Mouse (Mus musculus) heart, adult 2 months (tissue): ENCODE results near the gene Rpl18. TPM values are rescaled to one million over a fixed set of nuclear protein-coding genes. Genes with fewer than 3 reads are reported as not detected.
A peak's percentile ranks its signal among the peaks of the same experiment; 100 is the strongest.

ENCODE experiments used
- DNase-seq, 2 experiments: peaks; one replicate each; pipeline ENCODE4 v3.0.0; 2021
- H3K27ac ChIP-seq: fragments of 200-600 bp; 2 replicates; pipeline ENCODE4 v1.8.1; 2022
- H3K27me3 ChIP-seq: fragments of 200-500 bp; 2 replicates; pipeline ENCODE4 v1.6.1; 2012; ENCODE audit warnings: mild to moderate bottlenecking, low read length, inconsistent platforms, mixed read lengths; ENCODE audit not compliant: control insufficient read depth, insufficient read depth
- H3K36me3 ChIP-seq: fragments of 200-500 bp; 2 replicates; pipeline ENCODE4 v1.6.1; 2012; ENCODE audit warnings: low read length, inconsistent platforms; ENCODE audit not compliant: control insufficient read depth, insufficient read depth
- H3K4me1 ChIP-seq: fragments of 200-500 bp; 2 replicates; pipeline ENCODE4 v1.6.1; 2011; ENCODE audit warnings: low read length; ENCODE audit not compliant: control insufficient read depth, insufficient read depth
- H3K4me3 ChIP-seq: fragments of 200-600 bp; 2 replicates; pipeline ENCODE4 v1.8.1; 2022
- H3K79me2 ChIP-seq: fragments of 200-500 bp; replicated peaks from 2 replicates; pipeline ENCODE4 v1.6.1; 2012; ENCODE audit warnings: mild to moderate bottlenecking, inconsistent platforms, low read length, moderate library complexity, mixed read lengths; ENCODE audit not compliant: control insufficient read depth, insufficient read depth
- H3K9ac ChIP-seq: fragments of 200-500 bp; 2 replicates; pipeline ENCODE4 v1.6.1; 2012; ENCODE audit warnings: low read depth, mild to moderate bottlenecking, control low read depth, inconsistent platforms, low read length, mixed read lengths
- CTCF ChIP-seq: fragments of 200-600 bp; IDR thresholded peaks from 2 replicates; pipeline ENCODE4 v1.8.1; 2022; ENCODE audit warnings: antibody characterized with exemption, mild to moderate bottlenecking, moderate library complexity
- EP300 ChIP-seq: fragments of 200-500 bp; IDR thresholded peaks from 2 replicates; pipeline ENCODE4 v1.6.1; 2011; ENCODE audit warnings: low read depth, low read length, control low read depth; ENCODE audit not compliant: insufficient read depth
- POLR2A ChIP-seq: fragments of 200-500 bp; IDR thresholded peaks from 2 replicates; pipeline ENCODE4 v1.6.1; 2011; ENCODE audit warnings: mild to moderate bottlenecking, low read depth, low read length, control low read depth; ENCODE audit not compliant: insufficient read depth
- WGBS: fragments of 180-500 bp; shearing (Covaris S2); methylation state at CpG from one replicate; pipeline ENCODE4 v1.1.7; 2018; 5-methylcytosine and 5-hydroxymethylcytosine counted together
- intact Hi-C: fragments of 180-260 bp; cut with DNase I; formaldehyde crosslinking; loops from one replicate; pipeline ENCODE4 v1.15.1; 2025
- polyA plus RNA-seq: library from polyadenylated mRNA; depleted of rRNA; stranded (reverse); fragments of >200 nt; gene quantifications from 2 replicates; pipeline ENCODE4 v1.2.3, GENCODE M21; 2012
- total RNA-seq, 2 experiments: library from RNA; stranded (reverse); gene quantifications; 2 replicates each; pipeline ENCODE4 v1.2.3; 2021

Rpl18 gene
- total and polyA plus RNA-seq, 3 experiments: 496 to 697 (median 617) TPM

DNA sequence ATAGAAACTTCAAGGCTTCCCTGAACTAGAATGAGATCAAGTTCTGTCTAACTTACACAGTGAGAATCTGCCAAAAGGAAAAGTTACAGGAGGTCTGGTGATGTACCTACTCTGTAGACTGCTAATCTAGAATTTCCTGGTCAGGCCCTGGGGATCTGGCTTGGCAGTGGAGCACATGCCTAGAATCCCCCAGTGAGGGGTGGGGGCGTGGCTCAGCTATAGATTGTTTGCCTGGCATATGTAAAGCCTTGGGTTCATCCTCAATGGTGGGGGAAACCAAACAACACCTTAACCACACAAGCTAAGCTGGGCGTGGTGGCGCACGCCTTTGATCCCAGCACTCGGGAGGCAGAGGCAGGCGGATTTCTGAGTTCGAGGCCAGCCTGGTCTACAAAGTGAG lies 17.4 kb upstream of the Rpl18 start:
- Histone ChIP-seq H3K9ac (no peak overlapping the region), H3K27me3 (0 out of 2 replicates have a peak, but pooled peaks cover 3% of the 10 kb centered on the region), H3K4me1 (peaks cover 4% of the 10 kb centered on the region; the same call in 1 of the 2 replicates), H3K27ac (no peak overlapping the region), H3K4me3 (no peak overlapping the region), H3K36me3 (no peaks in the 10 kb centered on the region), H3K79me2 (no peaks in the 10 kb centered on the region)
- no peak for TF ChIP-seq EP300
- TF ChIP-seq CTCF: no peak
- TF ChIP-seq POLR2A: no peak
- intact Hi-C loops: no loop called here
- WGBS: 76% methylated on average over 7 of the region's 7 CpGs
- no peak for DNase-seq

DNA sequence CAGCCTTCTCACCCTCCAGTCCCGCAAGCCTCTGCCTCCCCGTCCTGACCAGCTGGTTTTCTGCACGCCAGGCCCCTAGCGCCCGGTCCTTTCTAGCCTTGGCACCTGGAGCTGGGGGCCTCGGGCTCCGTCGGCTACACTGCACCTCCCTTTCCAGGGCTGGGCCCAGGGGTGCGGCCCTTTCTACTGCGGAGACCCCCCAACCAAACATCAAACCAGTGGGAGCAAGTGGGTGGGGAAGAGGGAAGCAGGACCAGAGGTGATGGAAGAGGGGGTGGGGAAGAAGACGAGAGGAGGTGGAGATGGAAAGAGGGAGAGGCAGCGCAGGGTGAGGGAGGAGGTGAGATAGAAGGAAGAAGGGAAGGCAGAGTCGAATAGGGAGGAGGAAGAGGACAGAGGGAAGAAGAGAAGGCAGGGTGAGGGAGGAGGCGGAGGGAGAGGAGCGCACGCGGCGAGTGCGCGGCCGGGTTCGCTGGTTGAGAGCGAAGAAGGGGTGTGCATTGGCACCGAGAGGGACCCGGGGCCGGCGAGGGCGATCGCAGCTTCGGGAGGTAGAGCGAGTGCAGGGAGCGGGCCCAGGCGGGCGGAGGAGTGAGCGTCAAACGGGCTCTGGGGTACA lies 15.6 kb upstream of the Rpl18 start, which contains the start of gene Car11:
Gene Car11 (plus strand): TSS at position 321 of the 619 bp plus-strand sequence.
- H3K4me1 ChIP-seq: peaks cover 9% of the 10 kb centered on the region
- H3K79me2 ChIP-seq: no peaks in the 10 kb centered on the region
- peak within 1 kb of the TSS; percentile 68 for H3K9ac ChIP-seq
- peak within 1 kb of the TSS; percentile 44 for H3K4me3 ChIP-seq
- intact Hi-C loops: loop anchor here (5.0 kb wide), 3 partner anchors 172 to 1147 kb away; partner anchors contain the start of genes Nr1h2, Plekha4 and Ppp1r15a
- no peak for TF ChIP-seq CTCF
- TF ChIP-seq EP300: no peak
- no peak for TF ChIP-seq POLR2A
- no peak for DNase-seq
- H3K27ac ChIP-seq: peak within 1 kb of the TSS; percentile 2; the same call in 1 of the 2 replicates
- H3K36me3 ChIP-seq: no peaks in the 10 kb centered on the region
- whole genome bisulfite sequencing: 7% methylated on average over 36 of the region's 36 CpGs
- H3K27me3 ChIP-seq: 0 out of 2 replicates have a peak, but pooled peaks cover 3% of the 10 kb centered on the region

DNA sequence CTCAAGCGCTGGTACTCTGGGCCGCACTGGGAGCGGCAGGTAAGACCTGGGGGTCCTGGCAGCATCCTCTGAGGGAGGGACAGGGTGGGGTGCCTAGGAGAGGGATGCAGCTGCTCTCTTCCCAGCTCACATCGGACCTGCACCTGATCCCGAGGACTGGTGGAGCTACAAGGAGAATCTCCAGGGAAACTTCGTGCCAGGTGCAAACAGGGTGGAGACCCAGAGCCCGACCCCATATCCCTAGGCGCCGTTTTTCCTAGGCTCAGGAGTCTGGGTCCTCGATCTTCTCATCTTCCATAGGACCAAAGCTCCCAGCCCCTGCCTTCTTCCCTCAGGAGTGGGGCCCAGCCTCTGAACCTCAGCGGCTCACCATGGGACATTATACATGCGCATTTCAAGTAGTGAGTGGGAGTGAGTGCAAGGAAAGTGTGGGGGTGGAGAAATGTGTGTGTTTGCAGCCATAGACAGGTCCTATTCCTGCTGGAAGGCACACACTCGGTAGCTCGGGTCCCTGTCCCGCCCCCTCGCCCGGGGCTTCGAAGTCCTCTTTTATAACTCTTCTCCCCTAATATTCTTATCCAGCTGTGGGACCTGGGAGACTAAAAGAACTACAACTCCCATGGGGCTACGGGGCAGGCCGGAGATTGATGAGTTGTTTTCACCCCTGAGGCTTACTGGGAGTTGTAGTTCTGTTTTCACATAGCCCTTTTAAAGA lies 14.8 kb upstream of the Rpl18 start:
- Histone ChIP-seq H3K36me3 (no peaks in the 10 kb centered on the region), H3K4me1 (peaks cover 9% of the 10 kb centered on the region), H3K79me2 (no peaks in the 10 kb centered on the region), H3K27ac (peak overlapping the region; percentile 47), H3K4me3 (peak overlapping the region; percentile 44), H3K27me3 (0 out of 2 replicates have a peak, but pooled peaks cover 3% of the 10 kb centered on the region), H3K9ac (peak overlapping the region; percentile 68)
- intact Hi-C loops: loop anchor here (5.0 kb wide), 3 partner anchors 173 to 1148 kb away; partner anchors contain the start of genes Nr1h2, Plekha4 and Ppp1r15a
- DNase-seq: peak; percentile 79 to 85
- under 1% methylated on average over 20 of the region's 20 CpGs for WGBS
- TF ChIP-seq EP300 (no peak), CTCF (no peak), POLR2A (no peak)

DNA sequence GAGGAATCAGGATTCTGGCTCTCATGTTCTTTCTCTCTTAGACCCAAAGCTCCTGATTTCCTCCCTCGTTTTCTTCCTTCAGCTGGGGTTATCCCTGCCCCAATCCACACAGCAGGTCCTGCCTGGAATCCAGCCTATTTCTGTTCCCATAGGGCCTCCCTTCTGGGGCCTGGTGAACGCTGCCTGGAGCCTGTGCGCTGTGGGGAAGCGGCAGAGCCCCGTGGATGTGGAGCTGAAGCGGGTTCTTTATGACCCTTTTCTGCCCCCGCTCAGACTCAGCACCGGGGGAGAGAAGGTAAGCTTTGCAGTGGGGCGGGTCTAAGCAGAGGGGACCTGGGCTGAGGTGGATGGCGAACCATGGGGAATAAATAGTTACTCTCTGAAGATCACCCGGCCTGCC lies 14.2 kb upstream of the Rpl18 start:
- H3K27me3 ChIP-seq: 0 out of 2 replicates have a peak, but pooled peaks cover 3% of the 10 kb centered on the region
- 35% methylated on average over 11 of the region's 11 CpGs for WGBS
- intact Hi-C loops: loop anchor here (5.0 kb wide), 3 partner anchors 174 to 1149 kb away; partner anchors contain the start of genes Nr1h2, Plekha4 and Ppp1r15a
- H3K4me1 ChIP-seq: peaks cover 9% of the 10 kb centered on the region
- peak in 1 of 2 experiments; percentile 59 for DNase-seq
- no peaks in the 10 kb centered on the region for H3K36me3 ChIP-seq
- H3K27ac ChIP-seq: peak overlapping the region; percentile 47
- no peaks in the 10 kb centered on the region for H3K79me2 ChIP-seq
- peak overlapping the region; percentile 44; the same call in 1 of the 2 replicates for H3K4me3 ChIP-seq
- no peak for TF ChIP-seq POLR2A
- H3K9ac ChIP-seq: peak overlapping the region; percentile 18; the same call in 1 of the 2 replicates

DNA sequence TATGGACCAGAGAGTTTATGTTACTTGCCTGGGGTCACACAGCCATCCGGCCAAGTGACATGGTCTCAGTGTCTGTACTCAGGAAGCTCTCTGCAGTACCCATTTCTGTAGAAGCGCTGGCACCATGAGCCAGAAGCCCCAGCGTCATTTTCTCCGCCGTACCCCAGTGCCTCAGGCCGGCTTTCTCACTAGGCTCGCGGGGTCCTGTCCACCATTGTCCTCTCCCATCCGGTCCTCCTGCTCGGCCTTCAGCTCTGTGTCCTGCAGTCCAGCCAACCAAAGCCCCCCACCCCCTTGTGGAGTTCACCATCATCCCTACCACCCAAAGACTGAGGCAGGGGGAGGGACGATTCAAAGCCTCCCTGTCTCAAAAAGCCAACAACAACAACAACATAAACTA lies 13.7 kb upstream of the Rpl18 start:
- Histone ChIP-seq H3K79me2 (no peaks in the 10 kb centered on the region), H3K36me3 (no peaks in the 10 kb centered on the region), H3K4me3 (no peak overlapping the region), H3K4me1 (peaks cover 9% of the 10 kb centered on the region), H3K9ac (no peak overlapping the region), H3K27ac (no peak overlapping the region; the same call in 1 of the 2 replicates), H3K27me3 (0 out of 2 replicates have a peak, but pooled peaks cover 3% of the 10 kb centered on the region)
- intact Hi-C loops: loop anchor here (5.0 kb wide), 3 partner anchors 174 to 1149 kb away; partner anchors contain the start of genes Nr1h2, Plekha4 and Ppp1r15a
- 88% methylated on average over 11 of the region's 11 CpGs for WGBS
- DNase-seq: no peak
- TF ChIP-seq CTCF: no peak
- TF ChIP-seq EP300: no peak
- no peak for TF ChIP-seq POLR2A
